Mouse (Mus musculus) brain, adult 2 months (tissue): ENCODE results near the gene Egf.
A peak's percentile ranks its signal among the peaks of the same experiment; 100 is the strongest.
"Not testable (repeated sequence)": the region's sequence is repeated elsewhere in the genome, so short reads cannot be mapped to it uniquely, and the experiment has no call there.

Experiments
- DNase-seq: peaks from one replicate; pipeline ENCODE4 v3.0.0; 2011; ENCODE audit warnings: low read depth, low spot score

Gene Egf

DNA sequence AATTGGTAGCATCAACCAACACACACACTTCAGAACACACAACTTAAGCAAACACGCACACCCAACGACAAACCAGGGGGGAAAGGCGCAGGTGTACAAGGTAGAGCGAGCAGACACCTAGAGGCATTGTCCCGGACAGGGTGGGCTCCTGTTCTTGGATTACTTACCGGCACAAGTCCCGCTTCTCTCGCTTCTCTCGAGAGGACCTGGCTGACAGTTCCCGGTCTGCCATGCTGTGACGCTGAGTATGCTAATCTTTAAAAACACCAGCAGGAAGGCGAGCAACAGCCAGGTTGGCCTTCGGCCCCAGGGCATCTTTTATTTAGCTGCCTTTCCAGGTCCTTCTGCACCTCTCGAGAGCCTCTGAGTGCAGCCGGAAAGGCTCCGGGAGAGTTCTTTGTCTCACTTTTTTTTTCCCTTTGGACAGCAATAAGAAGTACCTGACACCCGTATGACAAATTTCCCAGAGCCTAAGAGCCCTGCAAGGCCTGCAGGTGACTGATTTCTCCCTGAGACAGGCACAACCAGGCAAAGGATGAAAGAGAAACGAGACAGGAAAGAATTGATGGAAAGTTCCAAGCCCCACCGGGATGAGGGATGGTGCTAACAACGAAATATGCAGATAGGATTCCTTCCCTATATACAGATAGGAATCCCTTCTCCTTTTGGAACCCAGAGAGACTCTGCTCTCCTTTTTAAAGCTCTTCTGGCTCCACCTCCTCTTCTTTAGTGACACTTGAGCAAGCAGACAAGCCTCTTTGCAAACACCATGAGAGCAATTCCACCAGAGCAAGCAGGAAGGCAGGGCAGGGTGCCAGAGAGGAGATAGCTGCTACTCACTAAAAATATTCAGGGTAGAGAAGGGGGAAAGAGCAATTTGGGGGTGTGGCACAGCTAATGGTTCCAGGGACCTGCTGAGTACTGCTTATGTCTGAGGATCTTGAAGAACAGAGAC, at the start of gene Egf:
TSS of gene Egf (minus strand) at position 667 of the 955 bp plus-strand sequence.
- DNase-seq = peak; percentile 48

DNA sequence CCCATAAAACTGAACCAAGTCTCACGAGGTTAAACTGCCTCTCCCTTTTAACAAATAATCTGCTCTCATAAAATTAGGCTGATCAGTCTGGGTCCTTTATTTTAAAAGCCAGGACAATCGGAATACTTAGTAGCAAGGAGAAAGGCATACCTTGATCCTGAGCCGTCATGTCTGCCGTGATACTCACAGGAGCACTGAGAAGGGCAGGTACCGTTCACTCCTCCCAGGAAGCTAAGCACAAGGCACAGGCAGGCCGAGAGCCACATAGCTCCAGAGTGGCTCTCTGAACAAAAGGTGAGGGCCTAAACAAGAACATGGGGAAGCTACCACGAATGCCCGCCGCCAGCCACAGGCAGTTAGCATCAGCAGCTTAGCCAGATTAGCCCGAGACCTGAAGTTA, 48.6 kb upstream of the Egf start, which contains the start of gene Lrit3:
TSS of gene Lrit3 (minus strand) at position 266 of the 400 bp plus-strand sequence.
- DNase-seq = no peak

DNA sequence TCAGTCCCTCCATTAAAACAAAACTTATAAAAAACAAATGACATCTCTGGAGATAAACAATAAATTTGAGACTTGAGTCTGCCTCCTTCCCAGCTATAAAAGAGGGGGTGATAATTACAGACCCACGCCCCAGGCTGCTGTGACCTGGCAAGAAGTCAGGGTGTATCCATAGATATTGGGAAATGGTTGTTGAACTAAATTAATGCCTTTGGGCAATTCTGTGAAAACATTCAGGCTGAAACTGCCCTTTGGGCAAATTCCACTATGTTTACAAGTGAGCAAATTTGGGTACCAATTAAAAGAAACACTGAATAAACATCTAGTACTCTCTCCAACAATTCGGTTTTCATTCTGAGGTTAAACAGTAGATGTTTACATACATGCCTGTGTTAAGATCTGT, 43.9 kb upstream of the Egf start:
- no peak for DNase-seq

DNA sequence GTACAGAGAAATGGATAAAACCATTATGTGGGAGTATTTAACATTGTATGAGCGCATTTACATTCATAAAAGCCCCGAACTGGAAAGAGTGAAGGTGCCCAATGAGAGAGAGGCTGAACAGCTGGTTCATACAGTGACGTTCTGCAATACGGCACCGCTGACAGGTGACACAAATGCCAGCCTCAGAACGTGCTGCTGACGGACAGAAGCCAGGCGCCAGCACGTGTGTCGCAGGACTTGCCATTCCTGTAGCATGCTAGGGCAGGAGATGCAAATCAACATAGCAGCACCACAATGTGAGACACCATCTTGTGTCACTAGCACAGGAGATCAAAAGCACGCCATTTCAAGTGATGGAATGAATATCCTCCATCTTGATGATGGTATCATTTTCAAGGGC, 43.4 kb upstream of the Egf start:
- no peak for DNase-seq

DNA sequence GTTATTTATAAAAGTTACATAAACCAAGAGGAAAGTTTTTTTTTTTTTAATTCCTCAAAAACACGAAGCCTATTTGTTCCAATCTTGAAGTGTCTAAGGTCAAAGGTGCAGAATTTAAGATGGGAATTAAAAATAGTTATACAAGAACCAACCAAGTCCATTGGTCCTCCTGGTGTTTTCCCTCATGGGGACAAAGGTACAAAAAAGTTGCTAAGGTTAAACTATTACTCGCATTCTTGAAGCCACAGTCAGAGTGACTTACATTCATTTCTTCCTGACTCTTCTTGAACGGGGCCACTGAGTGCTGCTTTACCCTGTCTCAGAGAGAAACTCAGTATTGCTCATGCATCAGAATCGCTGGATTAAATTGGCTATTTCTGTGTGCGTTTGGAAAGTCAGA, 42.2 kb upstream of the Egf start:
- DNase-seq = no peak

DNA sequence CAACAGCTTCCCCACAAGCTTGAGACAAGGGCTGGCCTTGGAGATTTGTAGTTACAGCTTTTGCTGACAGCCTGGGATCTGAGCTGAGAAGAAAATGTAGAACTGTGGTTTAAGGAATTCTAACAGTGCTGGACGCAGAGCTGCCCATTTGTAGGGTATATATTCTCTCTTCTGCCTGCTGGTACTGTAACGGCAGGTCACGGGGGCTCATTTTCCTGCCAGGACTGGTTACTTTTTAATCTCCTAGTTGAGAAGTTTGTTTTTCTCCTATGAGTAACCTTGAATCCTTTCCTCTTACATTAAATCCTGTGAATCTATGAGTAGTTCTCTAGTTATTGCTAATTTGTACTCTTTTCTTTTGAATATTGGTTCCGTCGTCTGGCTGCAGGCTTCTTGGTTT, 38.7 kb upstream of the Egf start:
- DNase-seq = no peak

DNA sequence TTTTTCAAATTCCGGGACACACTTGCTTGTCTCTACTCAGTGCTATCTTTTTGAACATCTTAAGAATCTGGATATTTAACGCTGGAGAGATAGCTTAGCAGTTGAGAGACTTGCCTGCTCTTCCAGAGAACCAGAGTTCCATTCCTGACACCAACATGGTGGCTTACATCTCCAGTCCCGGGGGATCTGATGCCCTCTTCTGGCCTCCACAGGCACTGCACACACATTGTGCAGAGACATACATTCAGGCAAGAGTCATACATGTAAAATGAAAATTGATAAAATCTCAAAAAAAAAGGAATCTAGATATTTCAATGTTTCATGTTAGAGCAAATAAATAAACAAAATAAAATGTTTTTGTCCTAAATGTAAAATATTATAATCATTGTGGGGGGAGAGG, 27.6 kb upstream of the Egf start:
- DNase-seq = no peak

DNA sequence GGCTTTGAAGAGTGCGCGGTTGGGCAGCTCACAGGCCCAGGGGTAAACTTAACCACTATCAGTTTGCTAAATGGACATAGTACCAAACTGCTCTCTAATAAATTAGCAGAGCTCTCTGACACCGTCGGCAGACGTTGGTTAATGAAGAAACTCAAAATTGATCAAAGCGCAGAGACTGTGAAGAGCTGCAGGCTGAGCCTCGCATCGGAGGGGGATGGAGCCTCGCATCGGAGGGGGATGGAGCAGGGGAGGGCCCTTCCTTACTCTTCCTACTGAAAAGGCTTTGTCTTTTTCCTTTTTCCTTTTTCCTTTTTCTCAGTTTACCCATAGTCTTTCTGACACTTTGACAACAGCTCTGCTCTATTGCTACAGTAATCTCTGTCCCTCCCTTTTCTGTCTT, 26.3 kb upstream of the Egf start:
- DNase-seq = no peak

DNA sequence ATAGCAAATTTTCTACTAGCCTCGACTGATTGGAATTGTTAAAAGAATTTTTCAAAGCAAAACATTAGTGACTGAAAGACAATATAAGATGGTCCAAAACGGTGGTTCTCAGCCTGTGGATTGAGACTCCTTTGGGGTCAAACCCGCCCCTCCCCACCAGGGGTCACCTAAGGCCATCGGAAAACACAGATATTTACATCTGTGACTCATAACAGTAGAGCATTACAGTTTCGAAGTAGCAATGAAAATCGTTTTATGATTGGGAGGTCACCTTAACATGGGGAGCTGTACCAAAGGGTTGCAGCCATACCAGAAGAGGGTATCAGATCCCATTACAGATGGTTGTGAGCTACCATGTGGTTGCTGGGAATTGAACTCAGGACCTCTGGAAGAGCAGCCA, 16.1 kb upstream of the Egf start:
- DNase-seq = no peak

DNA sequence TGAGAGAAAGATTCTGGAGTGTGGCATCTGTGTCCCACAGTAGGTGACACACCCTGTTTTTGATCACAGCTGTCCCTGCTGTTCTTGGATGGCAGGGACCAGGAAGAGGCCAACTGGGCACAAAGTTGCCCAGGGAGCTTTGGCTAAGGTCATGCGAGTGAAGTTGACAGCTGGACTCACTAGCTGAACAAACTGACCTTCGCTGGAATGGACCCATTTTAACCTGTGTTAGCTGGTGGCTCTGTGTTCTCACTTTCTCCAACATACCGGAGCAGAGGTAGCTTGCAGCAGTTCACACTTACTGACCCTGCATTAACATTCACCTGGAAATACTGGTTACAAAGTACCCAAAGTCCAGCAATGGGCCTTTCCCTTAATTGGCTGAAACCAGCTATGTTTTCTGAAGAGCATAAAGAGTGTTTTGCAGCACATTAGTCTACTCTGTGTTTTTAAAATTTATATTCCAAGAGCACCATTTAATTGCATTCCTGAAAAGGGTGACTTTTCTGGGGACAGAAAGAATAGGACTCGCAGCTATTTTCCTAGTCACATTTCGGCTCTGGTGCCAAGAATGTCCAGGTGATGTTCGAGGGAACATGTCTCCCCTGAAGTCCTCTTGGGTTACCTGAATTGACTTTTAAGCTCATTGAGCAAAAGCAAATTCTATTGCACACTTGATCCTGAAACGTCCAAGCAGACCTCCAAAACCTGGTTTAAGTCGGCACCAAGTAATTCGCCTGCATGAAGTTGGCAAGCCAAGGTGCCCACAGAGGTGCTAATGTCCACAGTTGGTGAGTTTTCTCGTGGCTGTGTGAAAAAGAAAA, 12.1 kb upstream of the Egf start:
- DNase-seq = no peak

DNA sequence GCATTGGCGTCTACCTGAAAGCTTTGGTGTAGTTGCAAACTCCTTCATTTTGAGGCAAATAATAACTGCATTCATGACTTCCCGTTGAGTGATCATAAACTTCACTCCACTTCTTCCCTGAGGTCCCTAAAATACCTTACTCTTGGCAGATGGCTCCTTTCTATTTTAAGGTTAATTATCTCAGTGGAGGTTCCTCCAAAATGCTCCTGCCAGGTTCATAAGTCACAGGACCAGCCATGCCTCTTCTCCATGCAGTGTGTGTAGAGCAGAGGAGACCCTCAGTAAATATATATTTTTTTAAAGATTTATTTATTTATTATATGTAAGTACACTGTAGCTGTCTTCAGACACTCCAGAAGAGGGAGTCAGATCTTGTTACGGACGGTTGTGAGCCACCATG, 11.0 kb upstream of the Egf start:
- no peak for DNase-seq

DNA sequence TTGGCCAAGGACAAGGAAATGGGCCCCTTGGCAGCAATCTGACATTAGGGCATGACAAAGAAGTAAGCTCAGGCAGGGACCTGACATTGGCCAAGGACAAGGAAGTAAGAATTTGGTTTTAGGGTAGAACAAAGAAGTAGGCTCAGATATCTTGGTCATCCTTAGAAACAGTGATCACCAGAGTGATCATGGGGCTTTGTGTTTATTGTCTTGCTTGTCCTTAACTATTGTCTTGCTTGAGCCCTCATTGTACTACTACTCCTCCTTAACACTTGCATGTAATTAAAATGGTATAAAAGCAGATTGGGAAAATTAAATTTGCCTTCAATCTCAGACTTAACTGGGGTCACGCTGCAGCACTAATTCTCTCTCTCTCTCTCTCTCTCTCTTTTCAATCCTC, 2.5 kb upstream of the Egf start:
- DNase-seq = not testable (repeated sequence)

DNA sequence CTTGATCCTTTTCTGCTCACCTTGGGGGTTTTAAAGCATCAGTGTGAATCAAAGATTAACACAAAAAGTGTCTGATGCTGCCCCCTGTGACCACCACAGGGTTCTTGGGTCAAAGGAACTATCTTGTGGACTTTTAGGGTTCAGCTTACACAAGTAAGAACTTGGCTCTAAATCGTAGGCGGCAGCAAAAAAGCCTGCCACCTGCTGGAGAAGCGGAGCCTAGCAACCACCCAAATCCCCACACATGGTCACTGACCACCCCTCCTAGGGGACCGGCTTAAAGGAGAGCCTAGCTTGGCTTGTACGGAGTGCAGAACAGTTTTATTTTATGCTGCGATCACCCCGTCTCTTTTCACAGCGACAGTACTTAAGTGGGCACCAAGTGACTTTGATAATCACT, 10.3 kb downstream of the Egf start:
- peak; percentile 19 for DNase-seq

DNA sequence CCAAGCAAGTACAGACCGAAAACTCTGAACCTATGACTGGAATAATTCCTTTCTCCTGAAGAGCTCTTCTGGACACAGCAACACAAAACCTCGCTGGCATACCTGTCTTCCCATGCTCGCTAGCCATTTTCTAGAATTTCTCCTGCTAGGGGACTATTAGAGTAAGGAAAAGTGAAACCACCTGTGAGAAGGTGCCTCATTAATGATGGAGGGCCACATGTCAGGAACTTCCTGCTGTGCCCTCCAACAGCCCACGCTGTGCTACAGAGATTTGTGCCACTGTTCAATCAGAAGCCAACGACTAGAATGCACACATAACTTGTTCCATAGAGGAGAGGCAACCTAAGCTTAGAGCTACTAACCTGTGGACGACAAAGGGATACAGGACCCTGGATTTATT, 12.3 kb downstream of the Egf start:
- no peak for DNase-seq

DNA sequence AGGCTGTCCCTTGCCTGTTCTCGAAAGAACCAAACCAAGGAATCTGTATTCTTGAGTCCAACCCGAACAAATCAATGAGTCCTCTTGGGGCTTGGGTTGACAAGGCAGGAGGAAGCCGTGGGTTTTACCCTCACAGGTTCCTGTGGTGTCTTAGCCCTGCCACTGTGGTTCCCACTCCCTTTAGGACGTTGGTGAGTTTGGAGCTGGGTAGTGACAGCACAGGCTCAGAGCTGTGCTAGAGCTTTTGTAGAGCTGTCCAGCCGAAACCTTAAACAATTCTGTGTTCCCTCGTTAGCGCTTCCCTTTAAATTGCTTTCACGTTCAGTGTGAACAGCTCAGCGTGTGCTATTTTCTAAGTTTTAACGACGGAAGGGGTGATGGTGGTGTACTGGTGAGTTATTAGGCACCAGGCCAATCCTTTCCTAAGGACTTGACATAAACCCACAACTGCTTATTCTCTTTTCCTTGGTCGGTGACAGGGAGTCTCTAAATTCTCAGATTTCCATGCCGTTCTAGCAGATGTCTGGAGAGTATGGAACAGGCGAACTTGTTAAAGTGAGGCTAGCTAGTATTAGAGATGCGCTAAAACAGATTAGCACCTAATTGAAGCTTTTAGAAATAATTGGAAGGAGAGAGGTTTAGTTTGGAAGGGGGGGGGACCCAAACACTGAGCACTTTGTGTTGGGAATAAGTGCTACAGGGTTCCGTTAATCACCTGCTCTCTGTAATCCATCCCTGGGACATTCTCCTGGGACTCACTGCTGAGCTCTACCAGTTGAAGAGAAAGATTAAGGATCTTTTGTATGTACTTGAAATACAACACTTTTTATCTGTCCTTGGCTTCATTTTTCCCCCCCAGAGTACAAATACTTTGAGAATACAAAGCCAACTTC, 16.6 kb downstream of the Egf start:
- DNase-seq = no peak

DNA sequence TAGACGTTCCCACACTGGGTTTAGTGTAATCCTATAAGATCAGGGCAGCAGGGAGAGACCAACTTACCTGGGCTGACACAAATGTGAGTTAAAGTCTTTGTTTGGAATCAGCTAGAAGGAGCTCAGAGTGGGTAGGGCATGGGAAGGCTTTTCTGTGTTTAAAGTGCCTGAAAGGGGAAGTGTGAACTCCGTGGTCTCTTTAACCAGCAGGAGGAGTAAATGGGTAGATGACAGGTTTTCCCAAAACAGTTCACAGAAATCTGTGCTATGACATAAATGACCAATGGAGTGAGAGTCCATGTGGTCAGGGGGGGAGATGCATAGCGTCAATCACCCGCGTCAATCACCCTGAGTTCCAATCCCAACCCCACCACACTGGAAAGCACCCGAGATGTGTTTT, 23.5 kb downstream of the Egf start:
- no peak for DNase-seq

DNA sequence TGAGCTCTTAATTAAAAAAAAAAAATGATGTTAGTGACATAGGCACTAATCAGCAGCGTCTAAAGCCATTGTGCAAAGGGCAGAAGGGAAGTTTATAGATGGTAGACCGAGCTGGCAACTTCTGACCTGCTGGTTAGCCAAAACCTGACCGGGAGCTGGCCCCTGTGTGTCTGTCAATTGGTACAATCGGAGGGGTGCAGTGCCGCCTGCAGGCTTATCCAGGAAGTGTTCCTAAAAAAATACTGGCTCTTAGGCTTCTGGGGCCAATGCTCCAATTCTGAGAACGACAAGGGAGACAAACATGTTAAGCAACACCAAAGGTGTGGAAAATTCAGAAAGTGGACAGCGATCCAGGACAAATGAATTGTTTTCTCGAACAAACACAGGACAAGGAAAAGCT, 24.7 kb downstream of the Egf start:
- no peak for DNase-seq

DNA sequence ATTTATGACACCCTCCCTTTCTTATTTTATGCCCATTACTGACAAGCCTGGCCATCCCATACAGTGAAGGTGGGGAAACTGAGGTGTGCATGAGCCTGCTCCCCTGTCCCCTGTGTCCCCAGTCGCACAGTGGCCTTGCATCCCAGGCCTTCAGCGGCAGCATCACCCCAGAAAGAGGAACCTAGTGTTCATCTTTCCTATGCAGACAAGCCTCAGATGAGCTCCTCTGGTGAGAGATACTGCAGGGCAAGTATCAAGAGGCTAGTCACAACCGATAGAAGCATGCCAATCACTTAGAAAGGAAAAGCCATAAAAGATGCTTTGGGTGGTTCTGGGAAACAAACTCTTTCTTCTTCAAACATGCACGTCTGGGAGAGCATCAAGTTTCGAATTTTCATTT, 25.2 kb downstream of the Egf start:
- no peak for DNase-seq

DNA sequence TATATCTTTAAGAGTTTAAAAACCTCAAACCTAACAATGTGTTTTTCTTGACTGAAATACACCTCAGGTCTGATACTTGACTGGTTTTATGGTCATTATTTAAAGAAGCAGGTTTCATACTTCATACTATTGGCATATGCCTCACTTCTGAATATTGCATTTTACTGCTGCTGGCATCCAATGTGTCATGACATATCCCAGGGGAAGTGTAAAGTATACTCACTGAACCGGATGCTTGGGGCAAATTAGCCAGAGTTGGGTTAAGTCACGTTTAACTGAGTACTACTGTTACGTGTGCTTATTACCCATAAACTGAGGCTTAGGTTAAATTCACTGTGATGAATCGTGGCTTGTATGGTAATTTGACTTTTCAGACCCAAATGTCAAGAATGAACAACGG, 29.5 kb downstream of the Egf start:
- no peak for DNase-seq

DNA sequence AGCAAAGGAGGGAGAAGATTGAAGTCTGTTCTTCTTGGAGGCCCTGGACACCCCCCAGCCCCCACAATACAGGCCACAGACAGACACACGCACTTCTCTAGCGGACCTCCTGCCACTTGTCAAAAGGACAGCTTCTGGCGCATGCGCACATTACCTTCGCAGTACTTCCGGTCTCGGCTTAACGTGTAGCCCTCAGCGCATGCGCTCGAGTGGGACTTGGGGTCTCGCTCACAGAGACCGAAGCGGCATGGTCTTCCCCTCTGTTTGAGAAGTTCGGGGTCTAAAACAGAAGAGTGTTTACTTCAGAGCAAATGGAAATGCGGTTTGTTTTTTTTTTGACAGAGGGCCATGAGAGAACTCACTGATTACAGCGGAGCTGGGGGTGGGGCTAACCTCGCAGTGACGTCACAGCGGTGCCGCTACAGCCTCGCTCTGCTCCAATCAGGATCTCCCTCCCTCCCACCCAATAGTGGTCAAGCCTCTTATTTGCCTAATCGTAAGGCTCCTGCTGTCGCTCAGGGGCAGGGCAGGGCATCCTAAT, 30.1 kb downstream of the Egf start:
- peak; percentile 98 for DNase-seq

DNA sequence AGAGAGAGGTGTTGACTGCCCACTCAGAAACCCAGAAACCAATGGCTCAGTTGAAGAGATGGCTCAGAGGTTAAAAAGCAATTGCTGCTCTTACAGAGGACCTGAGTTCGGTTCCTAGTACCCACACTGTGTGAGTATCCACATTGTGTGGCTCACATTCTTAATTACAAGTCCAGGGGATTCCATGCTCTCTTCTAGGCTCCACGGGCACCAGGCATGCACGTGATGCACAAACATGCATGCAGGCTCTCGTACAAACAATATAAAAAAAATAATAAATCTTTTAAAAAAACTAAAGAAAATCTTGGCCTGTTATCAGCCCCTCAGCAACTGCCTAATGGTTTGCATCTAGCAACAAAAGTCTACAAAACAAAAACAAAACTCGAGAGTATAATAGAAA, 30.6 kb downstream of the Egf start:
- DNase-seq = peak; percentile 5
